Mouse (Mus musculus): ENCODE data around the gene Irf2bp1. TPM values are rescaled to one million over a fixed set of nuclear protein-coding genes. Genes with fewer than 3 reads are reported as not detected.

Irf2bp1 gene
- polyA plus RNA-seq, 1 experiment from 2014 or later, result 27.9 TPM

DNA sequence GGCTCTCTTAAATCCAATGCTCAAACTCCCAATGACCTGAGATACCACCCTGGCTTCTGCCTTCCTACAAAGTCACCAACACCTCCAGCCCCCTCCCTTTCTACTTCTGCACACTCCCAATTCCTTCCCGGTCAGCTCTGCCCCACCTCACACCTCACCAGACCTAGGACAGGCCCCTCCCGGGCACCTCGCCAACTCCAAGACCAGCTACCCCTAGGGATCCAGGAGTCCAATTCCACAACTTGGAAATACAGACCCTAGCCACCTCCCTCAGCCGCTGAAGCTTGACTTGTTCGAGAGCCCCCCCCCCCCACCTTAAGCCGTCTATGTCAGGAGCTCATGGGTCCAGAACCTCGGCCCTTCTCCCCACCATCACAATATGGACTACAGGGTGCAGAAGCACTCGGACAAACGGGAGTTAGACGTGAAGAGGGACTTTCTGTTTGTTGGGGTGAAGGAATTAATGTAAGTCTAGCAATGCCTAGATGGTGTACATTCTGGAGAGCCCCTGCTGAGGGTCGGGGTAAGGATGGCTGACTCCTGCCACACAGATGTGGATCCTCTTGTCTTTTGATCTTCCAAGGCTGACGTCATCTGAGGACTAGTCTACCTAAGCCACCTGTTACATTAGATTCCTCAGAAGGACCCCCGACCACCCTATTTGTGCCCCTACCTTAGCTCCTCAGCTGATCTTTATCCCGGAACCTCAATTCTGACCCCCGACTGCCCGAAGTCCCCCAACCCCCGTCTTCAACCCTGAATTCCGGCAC, 18.5 kb downstream of the Irf2bp1 start:
- Histone ChIP-seq H3K27ac (replicated peaks; ENCODE audit: low read depth, low read length) (no peak overlapping the region), H3K36me3 (replicated peaks; ENCODE audit: control insufficient read depth, insufficient read depth, low read depth, low read length) (no peaks in the 10 kb centered on the region), H3K4me2 (ENCODE audit: low read depth, low read length) (no peak overlapping the region), H3K9ac (replicated peaks; ENCODE audit: low read length) (no peak overlapping the region), H3K27me3 (ENCODE audit: control insufficient read depth, insufficient read depth, low read length) (peaks cover 29% of the 10 kb centered on the region), H3K4me3 (ENCODE audit: low read depth, low read length) (no peak overlapping the region), H3K4me1 (ENCODE audit: control insufficient read depth, insufficient read depth, low read length) (no peaks in the 10 kb centered on the region; the same call in 1 of the 2 replicates), H3K9me3 (replicated peaks; ENCODE audit: control insufficient read depth, low read length) (no peaks in the 10 kb centered on the region)
- DNase-seq (ENCODE audit: low spot score) (no peak), ATAC-seq (replicated peaks; ENCODE audit: insufficient number of reproducible peaks, low FRiP score, low TSS enrichment, low read depth) (no peak)
- 58% methylated on average over 18 of the region's 18 CpGs for WGBS

DNA sequence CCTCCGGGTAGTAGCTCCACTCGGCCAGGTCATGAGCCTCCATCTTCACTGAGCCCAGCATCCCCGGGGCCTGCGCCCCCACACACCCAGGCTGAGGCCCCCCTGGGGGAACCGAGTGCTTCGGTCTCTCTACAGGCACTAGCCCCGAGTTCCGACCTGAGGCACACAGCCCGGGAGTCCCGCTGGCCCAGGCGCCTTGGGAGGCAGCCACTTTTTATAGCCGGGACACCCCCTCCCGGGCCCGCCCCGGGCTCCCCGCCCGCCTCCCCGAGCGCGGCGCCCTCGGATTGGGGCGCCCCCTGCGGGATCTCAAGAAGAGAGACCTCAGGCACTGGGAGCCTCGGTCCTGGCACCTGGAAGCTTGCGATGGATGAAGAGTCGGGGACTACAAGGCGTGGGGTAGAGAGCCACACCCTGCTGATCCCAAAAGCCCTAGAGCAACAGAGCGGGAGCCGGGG, 19.5 kb downstream of the Irf2bp1 start, which contains the start of gene Foxa3:
Gene Foxa3, minus strand, starts transcription at position 182 of the 458 bp plus-strand sequence.
- no peak for DNase-seq (ENCODE audit: low spot score)

DNA sequence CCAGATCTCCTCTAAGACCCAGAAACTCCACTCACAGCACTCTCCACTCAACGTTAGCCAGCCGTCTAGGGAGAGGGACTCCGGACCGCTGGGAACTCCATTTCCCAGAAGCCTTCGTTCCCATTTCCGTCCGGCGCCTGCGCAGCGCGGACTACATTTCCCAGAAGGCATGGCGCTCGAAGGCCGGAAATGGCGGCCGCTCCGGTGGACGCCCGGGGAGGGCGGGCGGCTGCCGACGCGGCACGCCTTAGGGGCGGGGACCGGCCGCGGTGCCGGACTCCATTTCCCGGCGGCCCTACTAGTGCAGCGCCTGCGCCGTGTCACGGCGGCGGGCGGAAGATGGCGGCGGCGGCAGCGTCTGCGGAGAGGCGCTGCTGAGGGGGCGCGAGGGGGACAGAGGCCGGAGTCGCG, 20.3 kb downstream of the Irf2bp1 start, which contains the start of gene Sympk:
Gene Sympk, plus strand, starts transcription at position 282 of the 411 bp plus-strand sequence.
- Histone ChIP-seq H3K9ac (replicated peaks; ENCODE audit: low read length) (peak within 1 kb of the TSS; percentile 93), H3K36me3 (replicated peaks; ENCODE audit: control insufficient read depth, insufficient read depth, low read depth, low read length) (peaks cover 4% of the 10 kb centered on the region), H3K9me3 (replicated peaks; ENCODE audit: control insufficient read depth, low read length) (no peaks in the 10 kb centered on the region), H3K4me3 (ENCODE audit: low read depth, low read length) (peak within 1 kb of the TSS; percentile 92), H3K4me2 (ENCODE audit: low read depth, low read length) (peak within 1 kb of the TSS; percentile 82), H3K4me1 (ENCODE audit: control insufficient read depth, insufficient read depth, low read length) (no peaks in the 10 kb centered on the region; the same call in 1 of the 2 replicates), H3K27me3 (ENCODE audit: control insufficient read depth, insufficient read depth, low read length) (peaks cover 29% of the 10 kb centered on the region), H3K27ac (replicated peaks; ENCODE audit: low read depth, low read length) (peak within 1 kb of the TSS; percentile 41; the same call in 1 of the 2 replicates)
- ATAC-seq (replicated peaks; ENCODE audit: insufficient number of reproducible peaks, low FRiP score, low TSS enrichment, low read depth), result peak; percentile 92
- peak; percentile 98 for DNase-seq (ENCODE audit: low spot score)
- under 1% methylated on average over 36 of the region's 50 CpGs for WGBS

More for the DNA sequence above, 19.5 kb downstream of the Irf2bp1 start, which contains the start of gene Foxa3:
- WGBS, result 4% methylated on average over 29 of the region's 30 CpGs
- H3K27ac ChIP-seq (replicated peaks; ENCODE audit: low read depth, low read length), result peak within 1 kb of the TSS; percentile 41; the same call in 1 of the 2 replicates
- H3K9me3 ChIP-seq (replicated peaks; ENCODE audit: control insufficient read depth, low read length), result no peaks in the 10 kb centered on the region
- H3K4me2 ChIP-seq (ENCODE audit: low read depth, low read length), result 0 out of 2 replicates have a peak within 1 kb of the TSS, but pooled peaks have one; percentile 13
- ATAC-seq (replicated peaks; ENCODE audit: insufficient number of reproducible peaks, low FRiP score, low TSS enrichment, low read depth), result peak; percentile 22
- peak within 1 kb of the TSS; percentile 92 for H3K4me3 ChIP-seq (ENCODE audit: low read depth, low read length)
- H3K9ac ChIP-seq (replicated peaks; ENCODE audit: low read length), result peak within 1 kb of the TSS; percentile 93
- H3K4me1 ChIP-seq (ENCODE audit: control insufficient read depth, insufficient read depth, low read length), result no peaks in the 10 kb centered on the region; the same call in 1 of the 2 replicates
- H3K27me3 ChIP-seq (ENCODE audit: control insufficient read depth, insufficient read depth, low read length), result peaks cover 29% of the 10 kb centered on the region
- no peaks in the 10 kb centered on the region for H3K36me3 ChIP-seq (replicated peaks; ENCODE audit: control insufficient read depth, insufficient read depth, low read depth, low read length)

DNA sequence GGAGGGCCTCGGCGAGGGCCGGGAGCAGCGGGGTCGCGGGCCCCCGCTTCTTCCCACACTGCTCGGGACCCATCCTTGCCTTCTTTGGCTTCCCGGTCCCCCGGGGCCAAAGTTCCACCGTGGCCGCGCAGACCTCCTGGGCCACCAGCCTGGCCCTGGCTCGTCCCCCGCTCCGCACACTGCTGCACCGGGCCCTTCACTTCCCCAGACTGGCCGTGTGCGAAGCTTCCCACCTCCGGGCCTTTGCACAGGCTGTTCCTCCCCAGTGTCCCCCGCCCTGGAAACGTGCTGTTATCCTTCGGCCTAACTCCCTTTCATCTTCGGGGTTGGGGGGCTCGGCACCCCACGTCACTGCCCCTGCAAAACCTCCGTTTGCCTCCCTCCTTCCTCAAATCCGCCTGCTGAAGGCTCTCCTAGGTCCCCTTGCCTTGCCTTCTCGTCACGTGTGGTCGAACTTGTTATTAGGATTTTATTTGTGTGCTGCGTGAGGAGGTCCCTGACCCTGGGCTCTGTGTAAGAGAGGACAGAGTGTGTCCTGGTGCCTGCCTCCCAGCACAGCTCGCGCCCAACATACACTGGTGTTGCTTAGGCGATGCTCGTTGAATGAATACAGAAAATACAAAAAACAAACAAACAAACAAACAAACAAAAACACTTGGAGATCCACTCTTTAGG, 20.9 kb downstream of the Irf2bp1 start:
- H3K4me1 ChIP-seq (ENCODE audit: control insufficient read depth, insufficient read depth, low read length), result no peaks in the 10 kb centered on the region; the same call in 1 of the 2 replicates
- H3K4me2 ChIP-seq (ENCODE audit: low read depth, low read length), result peak overlapping the region; percentile 82
- no peaks in the 10 kb centered on the region for H3K9me3 ChIP-seq (replicated peaks; ENCODE audit: control insufficient read depth, low read length)
- H3K36me3 ChIP-seq (replicated peaks; ENCODE audit: control insufficient read depth, insufficient read depth, low read depth, low read length), result peaks cover 8% of the 10 kb centered on the region
- peak overlapping the region; percentile 93 for H3K9ac ChIP-seq (replicated peaks; ENCODE audit: low read length)
- H3K27ac ChIP-seq (replicated peaks; ENCODE audit: low read depth, low read length), result peak overlapping the region; percentile 41; the same call in 1 of the 2 replicates
- peaks cover 29% of the 10 kb centered on the region for H3K27me3 ChIP-seq (ENCODE audit: control insufficient read depth, insufficient read depth, low read length)
- peak; percentile 69 for ATAC-seq (replicated peaks; ENCODE audit: insufficient number of reproducible peaks, low FRiP score, low TSS enrichment, low read depth)
- H3K4me3 ChIP-seq (ENCODE audit: low read depth, low read length), result peak overlapping the region; percentile 92
- no peak for DNase-seq (ENCODE audit: low spot score)
- 1% methylated on average over 24 of the region's 36 CpGs for WGBS

DNA sequence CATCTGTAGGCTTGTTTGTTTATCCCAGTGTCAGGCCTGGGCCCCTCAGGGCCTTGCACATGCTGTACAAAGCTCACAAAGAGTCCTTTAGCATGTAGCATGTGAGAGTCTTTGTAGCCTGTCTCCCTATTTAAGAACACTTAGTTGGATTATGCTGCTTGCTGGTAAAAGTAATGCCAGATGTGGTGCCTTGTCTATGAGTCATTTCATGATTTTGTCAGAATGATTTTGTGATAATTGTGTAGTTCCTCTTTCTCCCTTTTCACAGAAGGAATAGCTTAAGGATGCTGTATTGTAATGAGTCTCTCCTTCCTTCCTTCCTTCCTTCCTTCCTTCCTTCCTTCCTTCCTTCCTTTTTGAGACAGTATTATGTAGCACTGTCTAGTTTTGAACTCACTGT, 24.2 kb downstream of the Irf2bp1 start:
- H3K4me3 ChIP-seq (ENCODE audit: low read depth, low read length), result no peak overlapping the region
- DNase-seq (ENCODE audit: low spot score), result no peak
- no peaks in the 10 kb centered on the region for H3K9me3 ChIP-seq (replicated peaks; ENCODE audit: control insufficient read depth, low read length)
- H3K36me3 ChIP-seq (replicated peaks; ENCODE audit: control insufficient read depth, insufficient read depth, low read depth, low read length), result peaks cover 21% of the 10 kb centered on the region
- H3K27ac ChIP-seq (replicated peaks; ENCODE audit: low read depth, low read length), result no peak overlapping the region
- ATAC-seq (replicated peaks; ENCODE audit: insufficient number of reproducible peaks, low FRiP score, low TSS enrichment, low read depth), result no peak
- H3K27me3 ChIP-seq (ENCODE audit: control insufficient read depth, insufficient read depth, low read length), result peaks cover 8% of the 10 kb centered on the region
- H3K9ac ChIP-seq (replicated peaks; ENCODE audit: low read length), result no peak overlapping the region
- no peaks in the 10 kb centered on the region; the same call in 1 of the 2 replicates for H3K4me1 ChIP-seq (ENCODE audit: control insufficient read depth, insufficient read depth, low read length)
- no peak overlapping the region for H3K4me2 ChIP-seq (ENCODE audit: low read depth, low read length)

DNA sequence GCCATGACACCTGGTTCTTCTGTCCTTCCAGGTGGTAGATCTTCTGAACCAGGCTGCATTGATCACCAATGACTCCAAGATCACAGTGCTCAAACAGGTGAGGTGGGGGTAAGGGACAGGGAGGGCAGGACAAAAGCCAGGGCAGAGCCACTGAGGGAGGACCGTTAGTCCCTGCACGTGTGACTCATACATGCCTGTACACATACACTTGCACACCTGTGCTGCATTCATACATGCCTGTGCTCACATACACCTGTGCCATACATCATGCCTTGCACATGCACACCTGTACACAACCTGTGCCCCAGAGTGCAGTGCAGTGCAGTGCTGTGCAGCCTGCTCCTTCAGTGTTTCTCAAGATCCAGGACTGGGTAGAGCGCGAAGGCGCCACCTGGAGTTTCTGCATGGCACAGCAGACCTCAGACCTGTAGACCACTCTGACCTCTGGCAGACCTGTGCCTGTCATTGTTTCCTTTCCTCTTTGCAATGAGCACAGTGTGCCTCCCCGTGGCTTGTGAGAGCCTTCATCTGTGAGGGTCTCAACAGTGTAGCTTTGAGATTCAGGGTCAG, 25.3 kb downstream of the Irf2bp1 start:
- Histone ChIP-seq H3K4me2 (ENCODE audit: low read depth, low read length) (no peak overlapping the region; the same call in 1 of the 2 replicates), H3K4me1 (ENCODE audit: control insufficient read depth, insufficient read depth, low read length) (no peaks in the 10 kb centered on the region; the same call in 1 of the 2 replicates), H3K27me3 (ENCODE audit: control insufficient read depth, insufficient read depth, low read length) (no peaks in the 10 kb centered on the region), H3K36me3 (replicated peaks; ENCODE audit: control insufficient read depth, insufficient read depth, low read depth, low read length) (peaks cover 21% of the 10 kb centered on the region), H3K9me3 (replicated peaks; ENCODE audit: control insufficient read depth, low read length) (no peaks in the 10 kb centered on the region), H3K27ac (replicated peaks; ENCODE audit: low read depth, low read length) (no peak overlapping the region), H3K4me3 (ENCODE audit: low read depth, low read length) (no peak overlapping the region), H3K9ac (replicated peaks; ENCODE audit: low read length) (no peak overlapping the region)
- peak; percentile 36 for ATAC-seq (replicated peaks; ENCODE audit: insufficient number of reproducible peaks, low FRiP score, low TSS enrichment, low read depth)
- DNase-seq (ENCODE audit: low spot score), result peak; percentile 72
- WGBS, result 65% methylated on average over 6 of the region's 6 CpGs

DNA sequence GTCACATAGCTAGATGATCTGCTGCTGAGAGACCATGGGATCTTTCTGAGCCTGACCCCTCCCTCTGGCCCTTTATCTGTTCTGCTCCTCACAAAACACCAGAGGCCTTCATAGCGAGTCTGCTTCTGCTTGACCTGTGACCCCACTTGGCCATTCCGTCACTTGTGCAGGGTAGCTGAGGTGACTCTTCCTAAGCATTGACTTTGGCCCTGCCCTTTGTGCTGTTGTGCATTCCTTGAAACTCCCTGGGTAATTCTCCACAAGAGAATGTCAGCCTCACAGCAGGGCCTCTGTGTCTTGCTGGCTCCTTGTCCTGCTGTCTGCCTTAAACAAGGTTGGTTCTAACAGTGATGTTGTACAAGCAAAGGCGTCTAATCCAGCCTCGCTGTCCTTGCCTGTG, 27.8 kb downstream of the Irf2bp1 start:
- Histone ChIP-seq H3K4me1 (ENCODE audit: control insufficient read depth, insufficient read depth, low read length) (no peaks in the 10 kb centered on the region), H3K4me3 (ENCODE audit: low read depth, low read length) (no peak overlapping the region), H3K27me3 (ENCODE audit: control insufficient read depth, insufficient read depth, low read length) (no peaks in the 10 kb centered on the region), H3K27ac (replicated peaks; ENCODE audit: low read depth, low read length) (no peak overlapping the region), H3K36me3 (replicated peaks; ENCODE audit: control insufficient read depth, insufficient read depth, low read depth, low read length) (peaks cover 23% of the 10 kb centered on the region), H3K4me2 (ENCODE audit: low read depth, low read length) (no peak overlapping the region), H3K9ac (replicated peaks; ENCODE audit: low read length) (no peak overlapping the region), H3K9me3 (replicated peaks; ENCODE audit: control insufficient read depth, low read length) (no peaks in the 10 kb centered on the region)
- WGBS, result 53% methylated on average over 4 of the region's 4 CpGs
- ATAC-seq (replicated peaks; ENCODE audit: insufficient number of reproducible peaks, low FRiP score, low TSS enrichment, low read depth) (no peak), DNase-seq (ENCODE audit: low spot score) (no peak)

Data from embryonic facial prominence, embryonic 11.5 days (tissue).